Mouse (Mus musculus) lung, embryonic 16.5 days (tissue): ENCODE data around the gene Gsn. TPM values are rescaled to one million over a fixed set of nuclear protein-coding genes. Genes with fewer than 3 reads are reported as not detected.
A peak's percentile ranks its signal among the peaks of the same experiment; 100 is the strongest.

Experiments used
- ATAC-seq: fragments of 200-750 bp; cut with Nextera tagmentation; 2 replicates; pipeline ENCODE4 v1.8.0; 2017; ENCODE audit warnings: low read depth, mild to moderate bottlenecking, moderate library complexity
- H3K27ac ChIP-seq: fragments of 300-500 bp; sonication (generic); 2 replicates; pipeline ENCODE4 v1.5.1; 2014; ENCODE audit warnings: mild to moderate bottlenecking, control low read depth, low read length
- H3K27me3 ChIP-seq: fragments of 300-500 bp; sonication (generic); 2 replicates; pipeline ENCODE4 v1.6.1; 2014; ENCODE audit warnings: low read depth, low read length, mixed read lengths; ENCODE audit not compliant: control insufficient read depth, insufficient read depth
- H3K36me3 ChIP-seq: fragments of 300-500 bp; sonication (generic); 2 replicates; pipeline ENCODE4 v1.6.1; 2014; ENCODE audit warnings: low read length; ENCODE audit not compliant: control insufficient read depth, insufficient read depth
- H3K4me1 ChIP-seq: fragments of 300-500 bp; sonication (generic); replicated peaks from 2 replicates; pipeline ENCODE4 v1.6.1; 2014; ENCODE audit warnings: low read length, mixed read lengths; ENCODE audit not compliant: control insufficient read depth, insufficient read depth
- H3K4me2 ChIP-seq: fragments of 300-500 bp; sonication (generic); 2 replicates; pipeline ENCODE4 v1.6.1; 2014; ENCODE audit warnings: low read depth, low read length, control low read depth
- H3K4me3 ChIP-seq: fragments of 300-500 bp; sonication (generic); 2 replicates; pipeline ENCODE4 v1.5.1; 2014; ENCODE audit warnings: mild to moderate bottlenecking, low read length, control low read depth
- H3K9ac ChIP-seq: fragments of 300-500 bp; sonication (generic); 2 replicates; pipeline ENCODE4 v1.6.1; 2014; ENCODE audit warnings: low read length, control low read depth
- H3K9me3 ChIP-seq: fragments of 300-500 bp; sonication (generic); 2 replicates; pipeline ENCODE4 v1.6.1; 2016; ENCODE audit warnings: low read length; ENCODE audit not compliant: control insufficient read depth
- WGBS: fragments of 180-500 bp; shearing (Covaris S2); extraction: QIAGEN DNeasy Blood & Tissue Kit; methylation state at CpG from one replicate; pipeline ENCODE4 v1.1.7; 2014; 5-methylcytosine and 5-hydroxymethylcytosine counted together
- polyA plus RNA-seq: library from polyadenylated mRNA; unstranded; fragments of >200 nt; fragmentation: Nextera tagmentation; extraction: Ambion mirVana; gene quantifications from 2 replicates; pipeline ENCODE4 v1.2.1, GENCODE M21; 2015

Gsn gene
- 241 and 277 TPM in 2 replicates for polyA plus RNA-seq

- H3K4me2 ChIP-seq = peak within 1 kb of the TSS; percentile 78
- peak within 1 kb of the TSS; percentile 73 for H3K4me3 ChIP-seq
- H3K27ac ChIP-seq = 0 out of 2 replicates have a peak within 1 kb of the TSS, but pooled peaks have one; percentile 4
- H3K4me1 ChIP-seq = peaks cover 33% of the 10 kb centered on the region
- no peaks in the 10 kb centered on the region for H3K27me3 ChIP-seq
- 4% methylated on average over 54 of the region's 54 CpGs for WGBS
- no peaks in the 10 kb centered on the region for H3K9me3 ChIP-seq
- peak within 1 kb of the TSS; percentile 71 for H3K9ac ChIP-seq
- no peaks in the 10 kb centered on the region for H3K36me3 ChIP-seq
- ATAC-seq = peak; percentile 98
Measured at GRCm38 (mm10) chr2:35255885-35256833, at the start of gene Gsn. Gsn (plus strand) TSS chr2:35256380.

GRCm38 (mm10) chr2:35206761-35207160, 49.4 kb upstream of the Gsn start:
- Histone ChIP-seq H3K36me3 (no peaks in the 10 kb centered on the region), H3K4me1 (0 out of 2 replicates have a peak, but pooled peaks cover 2% of the 10 kb centered on the region), H3K9me3 (no peaks in the 10 kb centered on the region), H3K9ac (no peak overlapping the region), H3K4me2 (no peak overlapping the region), H3K27me3 (no peaks in the 10 kb centered on the region), H3K4me3 (no peak overlapping the region), H3K27ac (no peak overlapping the region)
- ATAC-seq = no peak
- 84% methylated on average over 3 of the region's 3 CpGs for WGBS

- Histone ChIP-seq H3K9me3 (no peaks in the 10 kb centered on the region), H3K36me3 (no peaks in the 10 kb centered on the region), H3K27me3 (no peaks in the 10 kb centered on the region), H3K9ac (no peak overlapping the region), H3K27ac (no peak overlapping the region), H3K4me3 (no peak overlapping the region), H3K4me2 (no peak overlapping the region), H3K4me1 (0 out of 2 replicates have a peak, but pooled peaks cover 2% of the 10 kb centered on the region)
- peak; percentile 26; the same call in 1 of the 2 replicates for ATAC-seq
- 64% methylated on average over 3 of the region's 3 CpGs for WGBS
Measured at GRCm38 (mm10) chr2:35208054-35208453, 48.1 kb upstream of the Gsn start.

- no peak for ATAC-seq
- H3K4me3 ChIP-seq = no peak overlapping the region
- no peaks in the 10 kb centered on the region for H3K9me3 ChIP-seq
- H3K9ac ChIP-seq = peak overlapping the region; percentile 11; the same call in 1 of the 2 replicates
- no peak overlapping the region for H3K4me2 ChIP-seq
- no peak overlapping the region for H3K27ac ChIP-seq
- no peaks in the 10 kb centered on the region for H3K27me3 ChIP-seq
- WGBS = 59% methylated on average over 8 of the region's 8 CpGs
- no peaks in the 10 kb centered on the region for H3K36me3 ChIP-seq
- 0 out of 2 replicates have a peak, but pooled peaks cover 2% of the 10 kb centered on the region for H3K4me1 ChIP-seq
Measured at GRCm38 (mm10) chr2:35208931-35209665, 47.1 kb upstream of the Gsn start.

GRCm38 (mm10) chr2:35211681-35212080, 44.5 kb upstream of the Gsn start:
- H3K36me3 ChIP-seq = no peaks in the 10 kb centered on the region
- H3K27ac ChIP-seq = no peak overlapping the region
- no peak for ATAC-seq
- no peak overlapping the region for H3K4me2 ChIP-seq
- H3K9me3 ChIP-seq = no peaks in the 10 kb centered on the region
- WGBS = 48% methylated on average over 3 of the region's 3 CpGs
- H3K9ac ChIP-seq = no peak overlapping the region
- no peaks in the 10 kb centered on the region for H3K27me3 ChIP-seq
- peaks cover 7% of the 10 kb centered on the region; the same call in 1 of the 2 replicates for H3K4me1 ChIP-seq
- H3K4me3 ChIP-seq = no peak overlapping the region

GRCm38 (mm10) chr2:35213345-35213910, 42.8 kb upstream of the Gsn start:
- H3K9me3 ChIP-seq = no peaks in the 10 kb centered on the region

GRCm38 (mm10) chr2:35214881-35215358, 41.3 kb upstream of the Gsn start:
- 6% methylated on average over 12 of the region's 12 CpGs for WGBS
- peak; percentile 85 for ATAC-seq
- peak overlapping the region; percentile 78 for H3K27ac ChIP-seq
- peak overlapping the region; percentile 47 for H3K4me2 ChIP-seq
- H3K4me1 ChIP-seq = peaks cover 4% of the 10 kb centered on the region; the same call in 1 of the 2 replicates
- H3K36me3 ChIP-seq = no peaks in the 10 kb centered on the region
- H3K9me3 ChIP-seq = no peaks in the 10 kb centered on the region
- H3K9ac ChIP-seq = peak overlapping the region; percentile 39; the same call in 1 of the 2 replicates
- peak overlapping the region; percentile 2; the same call in 1 of the 2 replicates for H3K4me3 ChIP-seq
- no peaks in the 10 kb centered on the region for H3K27me3 ChIP-seq

More at GRCm38 (mm10) chr2:35213345-35213910, 42.8 kb upstream of the Gsn start:
- H3K36me3 ChIP-seq = no peaks in the 10 kb centered on the region
- H3K9ac ChIP-seq = no peak overlapping the region
- ATAC-seq = no peak
- no peak overlapping the region for H3K27ac ChIP-seq
- peaks cover 4% of the 10 kb centered on the region; the same call in 1 of the 2 replicates for H3K4me1 ChIP-seq
- WGBS = 60% methylated on average over 12 of the region's 12 CpGs
- no peak overlapping the region for H3K4me3 ChIP-seq
- no peaks in the 10 kb centered on the region for H3K27me3 ChIP-seq
- no peak overlapping the region for H3K4me2 ChIP-seq

GRCm38 (mm10) chr2:35215363-35215762, 40.8 kb upstream of the Gsn start:
- Histone ChIP-seq H3K4me1 (peaks cover 4% of the 10 kb centered on the region; the same call in 1 of the 2 replicates), H3K9ac (no peak overlapping the region), H3K27ac (peak overlapping the region; percentile 78), H3K4me2 (no peak overlapping the region), H3K9me3 (no peaks in the 10 kb centered on the region), H3K36me3 (no peaks in the 10 kb centered on the region), H3K27me3 (no peaks in the 10 kb centered on the region), H3K4me3 (no peak overlapping the region)
- 56% methylated on average over 14 of the region's 14 CpGs for WGBS
- peak; percentile 27; the same call in 1 of the 2 replicates for ATAC-seq
